Mouse (Mus musculus) heart, embryonic 15.5 days (tissue): ENCODE data around the gene Mybpc3. TPM values are rescaled to one million over a fixed set of nuclear protein-coding genes. Genes with fewer than 3 reads are reported as not detected.

ENCODE experiments used
- ATAC-seq: fragments of 200-750 bp; cut with Nextera tagmentation; replicated peaks from 2 replicates; pipeline ENCODE4 v1.8.0; 2017; ENCODE audit warnings: low read depth, moderate TSS enrichment; ENCODE audit not compliant: insufficient number of reproducible peaks, insufficient read depth, low FRiP score
- H3K27ac ChIP-seq: fragments of 300-500 bp; sonication (generic); 2 replicates; pipeline ENCODE4 v1.5.1; 2015; ENCODE audit warnings: mild to moderate bottlenecking, inconsistent platforms
- H3K27me3 ChIP-seq: fragments of 300-500 bp; sonication (generic); 2 replicates; pipeline ENCODE4 v1.6.1; 2015; ENCODE audit warnings: inconsistent platforms
- H3K36me3 ChIP-seq: fragments of 300-500 bp; sonication (generic); 2 replicates; pipeline ENCODE4 v1.6.1; 2015; ENCODE audit warnings: mild to moderate bottlenecking, inconsistent platforms
- H3K4me1 ChIP-seq: fragments of 300-500 bp; sonication (generic); replicated peaks from 2 replicates; pipeline ENCODE4 v1.6.1; 2015; ENCODE audit warnings: inconsistent platforms
- H3K4me2 ChIP-seq: fragments of 300-500 bp; sonication (generic); 2 replicates; pipeline ENCODE4 v1.6.1; 2015; ENCODE audit warnings: inconsistent platforms, mild to moderate bottlenecking, moderate library complexity
- H3K4me3 ChIP-seq: fragments of 300-500 bp; sonication (generic); 2 replicates; pipeline ENCODE4 v1.5.1; 2015; ENCODE audit warnings: mild to moderate bottlenecking, inconsistent platforms
- H3K9ac ChIP-seq: fragments of 300-500 bp; sonication (generic); 2 replicates; pipeline ENCODE4 v1.6.1; 2015; ENCODE audit warnings: mild to moderate bottlenecking, inconsistent platforms
- H3K9me3 ChIP-seq: fragments of 300-500 bp; sonication (generic); replicated peaks from 2 replicates; pipeline ENCODE4 v1.6.1; 2016; ENCODE audit warnings: inconsistent platforms
- WGBS: fragments of 180-500 bp; shearing (Covaris S2); methylation state at CpG from one replicate; pipeline ENCODE4 v1.1.7; 2015; ENCODE audit warnings: mixed read lengths; 5-methylcytosine and 5-hydroxymethylcytosine counted together
- polyA plus RNA-seq: library from polyadenylated mRNA; unstranded; fragments of >200 nt; fragmentation: Nextera tagmentation; extraction: Ambion mirVana; gene quantifications from 2 replicates; pipeline ENCODE4 v1.2.1, GENCODE M21; 2015

The Mybpc3 gene
- polyA plus RNA-seq, 1 experiment from 2014 or later = 937 TPM

DNA sequence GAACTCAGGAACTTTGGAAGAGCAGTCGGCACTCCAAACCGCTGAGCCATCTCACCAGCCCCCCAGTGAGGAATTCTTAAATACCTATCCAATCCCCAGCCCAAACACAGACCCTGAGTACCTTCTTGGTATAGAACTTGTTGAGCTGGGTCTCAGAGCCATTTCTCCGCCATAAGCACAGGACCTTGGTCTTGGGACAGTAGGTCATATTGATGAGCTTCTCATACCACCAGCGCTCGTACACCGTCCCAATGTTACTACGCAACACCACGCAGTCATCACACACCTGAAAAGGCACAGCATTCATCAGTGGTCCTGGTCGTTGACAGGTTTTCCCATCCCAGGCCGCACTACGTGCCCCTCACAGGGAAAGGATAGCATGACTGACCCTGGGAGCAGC lies 25.5 kb downstream of the Mybpc3 start:
- no peak for ATAC-seq
- H3K36me3 ChIP-seq = peaks cover 3% of the 10 kb centered on the region; the same call in 1 of the 2 replicates
- H3K4me2 ChIP-seq = no peak overlapping the region
- WGBS = 95% methylated on average over 11 of the region's 11 CpGs
- H3K4me3 ChIP-seq = no peak overlapping the region
- no peak overlapping the region for H3K27ac ChIP-seq
- H3K9ac ChIP-seq = no peak overlapping the region
- peaks cover 1% of the 10 kb centered on the region for H3K4me1 ChIP-seq
- no peaks in the 10 kb centered on the region for H3K9me3 ChIP-seq
- H3K27me3 ChIP-seq = no peaks in the 10 kb centered on the region

DNA sequence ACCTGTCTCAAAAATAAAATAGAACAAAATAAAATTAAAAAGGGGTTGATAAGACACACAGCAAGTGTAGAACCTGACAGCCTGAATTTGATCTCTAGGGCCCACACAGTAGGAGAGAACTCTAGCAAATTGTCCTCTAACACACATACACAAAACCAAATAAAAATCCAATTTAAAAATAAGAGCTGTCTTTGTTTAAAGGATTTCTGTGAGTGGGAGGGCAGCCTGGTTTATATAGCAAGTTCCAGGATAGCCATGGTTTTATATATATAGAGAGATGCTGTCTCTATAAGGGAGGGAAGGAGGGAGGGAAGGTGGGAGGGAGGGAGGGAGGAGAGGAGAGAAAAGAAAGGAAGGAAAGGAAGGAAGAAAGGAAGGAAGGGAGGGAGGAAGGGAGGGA lies 30.2 kb downstream of the Mybpc3 start:
- Histone ChIP-seq H3K9me3 (no peaks in the 10 kb centered on the region), H3K36me3 (peaks cover 6% of the 10 kb centered on the region), H3K9ac (no peak overlapping the region), H3K27ac (no peak overlapping the region), H3K4me2 (no peak overlapping the region), H3K4me3 (no peak overlapping the region), H3K4me1 (no peaks in the 10 kb centered on the region), H3K27me3 (no peaks in the 10 kb centered on the region)
- no peak for ATAC-seq

- ATAC-seq = no peak
- H3K4me3 ChIP-seq = no peak overlapping the region
- WGBS = 73% methylated on average over 1 of the region's 1 CpGs
- H3K4me2 ChIP-seq = no peak overlapping the region
- H3K9me3 ChIP-seq = no peaks in the 10 kb centered on the region
- no peak overlapping the region for H3K27ac ChIP-seq
- H3K4me1 ChIP-seq = no peaks in the 10 kb centered on the region
- no peak overlapping the region for H3K9ac ChIP-seq
- no peaks in the 10 kb centered on the region for H3K27me3 ChIP-seq
- peaks cover 9% of the 10 kb centered on the region for H3K36me3 ChIP-seq
These were observed 33.4 kb downstream of the Mybpc3 start for GRCm38 (mm10) chr2:91151331-91151730.

DNA sequence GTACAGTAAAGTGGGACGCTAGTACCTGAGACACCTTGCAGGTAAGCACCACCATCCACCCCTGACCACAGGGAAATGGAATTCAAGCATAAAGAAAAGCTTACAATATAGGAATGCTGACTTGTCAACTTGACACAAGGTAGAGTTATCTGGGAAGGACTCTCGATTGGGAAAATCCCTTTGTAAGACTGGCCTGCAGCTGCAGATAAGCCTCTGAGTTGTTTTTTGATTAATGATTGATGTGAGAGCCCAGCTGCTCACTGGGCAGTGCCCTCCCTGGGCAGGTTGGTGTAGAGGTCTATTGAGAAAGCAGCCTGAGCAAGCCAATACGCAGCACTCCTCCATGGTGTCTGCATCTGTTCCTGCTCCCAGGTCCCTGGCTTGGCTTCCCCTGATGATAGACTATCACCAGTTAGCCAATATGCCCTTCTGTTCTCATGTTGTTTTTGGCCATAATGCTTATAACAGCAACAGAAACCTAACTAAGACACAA lies 35.0 kb downstream of the Mybpc3 start:
- H3K36me3 ChIP-seq = peaks cover 15% of the 10 kb centered on the region
- no peaks in the 10 kb centered on the region for H3K4me1 ChIP-seq
- no peak overlapping the region for H3K27ac ChIP-seq
- H3K9ac ChIP-seq = no peak overlapping the region
- no peaks in the 10 kb centered on the region for H3K27me3 ChIP-seq
- no peak overlapping the region for H3K4me3 ChIP-seq
- no peaks in the 10 kb centered on the region for H3K9me3 ChIP-seq
- ATAC-seq = no peak
- no peak overlapping the region for H3K4me2 ChIP-seq
- WGBS = 76% methylated on average over 3 of the region's 3 CpGs

DNA sequence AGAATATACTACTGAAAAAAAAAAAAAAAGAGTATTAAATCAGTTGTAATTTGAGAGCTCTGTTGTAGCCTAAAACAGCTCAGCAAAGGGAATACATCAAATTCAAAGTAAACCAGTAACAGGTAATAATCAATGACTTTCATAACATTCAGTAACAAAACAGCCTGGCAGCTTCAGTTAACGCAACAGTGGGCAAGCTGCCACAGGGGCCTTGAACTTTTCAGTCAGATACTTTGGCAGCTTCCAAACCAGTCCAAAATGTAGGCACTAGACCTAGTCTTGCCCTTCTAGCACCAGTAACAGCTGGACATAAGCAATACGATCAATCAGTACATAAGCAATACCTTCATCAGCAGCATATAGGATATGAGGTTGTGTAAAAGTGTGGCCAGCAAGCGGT lies 36.1 kb downstream of the Mybpc3 start:
- no peak overlapping the region for H3K4me3 ChIP-seq
- WGBS = 90% methylated on average over 3 of the region's 3 CpGs
- no peak overlapping the region for H3K9ac ChIP-seq
- H3K36me3 ChIP-seq = peaks cover 15% of the 10 kb centered on the region
- H3K9me3 ChIP-seq = no peaks in the 10 kb centered on the region
- no peak overlapping the region for H3K27ac ChIP-seq
- H3K27me3 ChIP-seq = no peaks in the 10 kb centered on the region
- no peak for ATAC-seq
- no peaks in the 10 kb centered on the region for H3K4me1 ChIP-seq
- H3K4me2 ChIP-seq = no peak overlapping the region

GRCm38 (mm10) chr2:91157002-91157752 lies 39.2 kb downstream of the Mybpc3 start:
- Histone ChIP-seq H3K27ac (no peak overlapping the region), H3K4me3 (no peak overlapping the region), H3K9ac (no peak overlapping the region), H3K27me3 (no peaks in the 10 kb centered on the region), H3K36me3 (peaks cover 9% of the 10 kb centered on the region; the same call in 1 of the 2 replicates), H3K4me1 (peaks cover 10% of the 10 kb centered on the region), H3K9me3 (no peaks in the 10 kb centered on the region), H3K4me2 (no peak overlapping the region)
- ATAC-seq = no peak
- 47% methylated on average over 6 of the region's 6 CpGs for WGBS

DNA sequence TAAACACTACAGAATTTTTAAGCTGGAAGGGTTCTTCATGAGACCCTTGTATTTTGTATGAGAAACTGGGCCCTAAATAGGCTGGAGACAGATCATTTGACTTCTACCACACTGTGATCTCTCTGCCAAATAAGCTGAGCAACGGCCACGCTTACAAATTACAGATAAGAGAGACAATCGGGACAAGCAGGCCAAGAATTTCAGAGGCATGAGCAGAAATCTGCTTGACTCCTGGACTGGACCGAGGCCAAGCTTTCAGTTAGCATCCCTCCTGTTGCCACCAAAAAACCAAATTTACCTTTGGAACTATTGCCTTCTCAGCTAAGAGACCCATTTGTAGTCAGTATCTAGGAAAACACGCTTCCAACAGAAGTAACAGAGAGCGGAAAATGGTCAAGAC lies 42.6 kb downstream of the Mybpc3 start:
- Histone ChIP-seq H3K9me3 (no peaks in the 10 kb centered on the region), H3K4me1 (peaks cover 16% of the 10 kb centered on the region), H3K4me2 (no peak overlapping the region), H3K36me3 (peaks cover 9% of the 10 kb centered on the region; the same call in 1 of the 2 replicates), H3K9ac (no peak overlapping the region), H3K4me3 (no peak overlapping the region), H3K27ac (peak overlapping the region; percentile 29), H3K27me3 (no peaks in the 10 kb centered on the region)
- ATAC-seq = no peak
- WGBS = 32% methylated on average over 6 of the region's 6 CpGs

- Histone ChIP-seq H3K4me1 (peaks cover 16% of the 10 kb centered on the region), H3K4me2 (no peak overlapping the region), H3K36me3 (0 out of 2 replicates have a peak, but pooled peaks cover 5% of the 10 kb centered on the region), H3K27me3 (no peaks in the 10 kb centered on the region), H3K4me3 (no peak overlapping the region), H3K9ac (no peak overlapping the region), H3K9me3 (no peaks in the 10 kb centered on the region), H3K27ac (no peak overlapping the region)
- no peak for ATAC-seq
- 87% methylated on average over 4 of the region's 4 CpGs for WGBS
These were observed 45.0 kb downstream of the Mybpc3 start for GRCm38 (mm10) chr2:91162952-91163351.

DNA sequence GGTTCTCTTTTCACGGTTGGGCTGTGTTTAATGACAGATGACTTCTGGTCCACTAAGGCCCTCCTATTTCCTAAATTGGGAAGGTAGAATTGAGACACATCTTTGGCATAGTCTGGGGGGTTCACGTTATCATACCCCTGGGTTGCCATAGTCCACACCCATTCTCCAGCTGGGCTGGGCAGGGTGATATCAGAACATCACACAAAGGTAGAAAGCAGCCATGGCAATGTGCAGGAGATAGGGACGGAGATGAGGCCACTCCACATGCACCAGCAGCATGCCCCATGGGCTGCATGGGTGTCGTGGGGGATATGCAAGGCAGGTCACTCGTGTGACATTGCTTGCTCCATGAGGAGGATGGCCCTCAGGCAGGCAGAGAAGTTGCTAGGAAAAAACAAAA lies 45.6 kb downstream of the Mybpc3 start:
- H3K27me3 ChIP-seq = no peaks in the 10 kb centered on the region
- ATAC-seq = no peak
- H3K9me3 ChIP-seq = no peaks in the 10 kb centered on the region
- H3K4me3 ChIP-seq = no peak overlapping the region
- H3K4me2 ChIP-seq = no peak overlapping the region
- WGBS = 82% methylated on average over 5 of the region's 5 CpGs
- H3K4me1 ChIP-seq = peaks cover 16% of the 10 kb centered on the region
- H3K9ac ChIP-seq = no peak overlapping the region
- no peak overlapping the region for H3K27ac ChIP-seq
- 0 out of 2 replicates have a peak, but pooled peaks cover 5% of the 10 kb centered on the region for H3K36me3 ChIP-seq

DNA sequence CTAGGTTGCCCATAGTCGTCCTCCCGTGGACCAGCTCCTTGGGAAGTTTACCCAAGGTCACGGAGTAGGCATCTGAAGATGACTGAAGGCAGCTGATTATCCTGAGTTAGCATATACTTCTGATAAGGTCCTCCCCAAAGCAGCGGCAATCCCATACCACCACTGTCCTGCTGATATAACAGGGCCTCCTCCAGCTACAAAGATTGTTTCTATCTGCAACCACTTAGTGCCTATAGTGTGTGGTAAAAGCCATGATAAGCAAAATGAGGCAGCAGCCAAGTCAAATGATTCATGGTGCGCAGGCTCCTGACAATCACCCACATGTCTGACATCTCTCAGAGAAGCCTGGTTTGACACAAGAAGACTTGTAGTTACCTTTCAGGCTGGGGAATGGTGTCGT lies 47.0 kb downstream of the Mybpc3 start:
- no peak for ATAC-seq
- no peaks in the 10 kb centered on the region for H3K9me3 ChIP-seq
- no peak overlapping the region for H3K4me3 ChIP-seq
- H3K4me2 ChIP-seq = no peak overlapping the region
- 0 out of 2 replicates have a peak, but pooled peaks cover 5% of the 10 kb centered on the region for H3K36me3 ChIP-seq
- H3K9ac ChIP-seq = no peak overlapping the region
- 39% methylated on average over 6 of the region's 6 CpGs for WGBS
- H3K27me3 ChIP-seq = no peaks in the 10 kb centered on the region
- peaks cover 13% of the 10 kb centered on the region for H3K4me1 ChIP-seq
- no peak overlapping the region for H3K27ac ChIP-seq

DNA sequence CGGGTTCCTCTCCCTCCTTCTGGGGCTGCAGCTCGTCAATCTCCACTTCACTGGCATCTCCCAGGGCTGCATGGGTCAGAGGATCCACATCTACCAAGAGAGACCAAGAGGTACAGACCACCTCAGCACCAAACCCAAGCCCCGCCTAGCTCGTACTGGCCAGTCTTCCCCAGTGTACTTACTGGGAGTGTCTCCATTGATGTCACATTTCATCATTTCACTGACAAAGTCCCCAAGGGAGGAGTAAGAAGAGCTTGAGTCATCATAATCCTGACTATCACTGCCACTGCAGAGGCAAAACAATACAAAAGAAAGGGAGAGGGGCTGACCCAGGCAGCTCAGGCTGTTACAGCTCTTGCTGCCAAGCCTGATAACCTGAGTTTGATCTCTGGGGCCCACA lies 49.7 kb downstream of the Mybpc3 start:
- Histone ChIP-seq H3K9ac (no peak overlapping the region), H3K4me3 (no peak overlapping the region), H3K36me3 (peaks cover 5% of the 10 kb centered on the region; the same call in 1 of the 2 replicates), H3K27me3 (no peaks in the 10 kb centered on the region), H3K9me3 (no peaks in the 10 kb centered on the region), H3K27ac (no peak overlapping the region), H3K4me2 (no peak overlapping the region), H3K4me1 (0 out of 2 replicates have a peak, but pooled peaks cover 6% of the 10 kb centered on the region)
- WGBS = 53% methylated on average over 4 of the region's 4 CpGs
- no peak for ATAC-seq
